Mouse (Mus musculus): Measurements from ENCODE around the gene Pak3. TPM values are rescaled to one million over a fixed set of nuclear protein-coding genes. Genes with fewer than 3 reads are reported as not detected.

Pak3 gene
- polyA plus RNA-seq, 1 experiment from 2014 or later = 0.49 TPM

DNA sequence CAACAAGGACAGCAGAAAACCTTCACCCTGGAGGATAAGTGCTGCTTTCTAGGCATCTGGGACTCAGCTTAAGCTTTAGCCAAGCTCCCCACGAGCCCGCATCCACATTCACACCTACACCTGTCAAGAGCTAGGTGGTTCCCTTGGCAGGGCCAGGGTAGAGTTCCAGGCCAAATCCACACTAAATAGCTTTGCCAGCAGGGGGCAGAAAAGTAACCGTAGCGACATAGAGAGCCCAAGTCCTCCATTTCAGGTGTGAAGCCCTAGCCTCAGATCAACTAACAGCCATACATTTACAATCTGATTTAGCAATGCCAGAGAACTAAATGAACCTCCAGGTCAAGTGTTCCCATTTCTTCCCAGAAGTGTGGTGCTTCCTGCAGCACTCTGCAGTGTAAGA is 148.6 kb downstream of the Pak3 start:
- no peak overlapping the region for H3K27ac ChIP-seq
- no peaks in the 10 kb centered on the region for H3K36me3 ChIP-seq
- ATAC-seq = no peak
- 23% methylated on average over 4 of the region's 4 CpGs for WGBS (ENCODE audit: insufficient replicate concordance)
- H3K27me3 ChIP-seq (replicated peaks) = peaks cover 16% of the 10 kb centered on the region; the same call in 1 of the 2 replicates
- no peaks in the 10 kb centered on the region for H3K4me1 ChIP-seq
- H3K9me3 ChIP-seq (replicated peaks) = no peaks in the 10 kb centered on the region
- no peak overlapping the region for H3K4me3 ChIP-seq
- no peak overlapping the region for H3K9ac ChIP-seq
- no peak overlapping the region for H3K4me2 ChIP-seq

GRCm38 (mm10) chrX:143668242-143668641 is 149.9 kb downstream of the Pak3 start:
- WGBS (ENCODE audit: insufficient replicate concordance) = 39% methylated on average over 3 of the region's 3 CpGs

GRCm38 (mm10) chrX:143678566-143678965 is 160.2 kb downstream of the Pak3 start:
- Histone ChIP-seq H3K4me2 (no peak overlapping the region), H3K9me3 (replicated peaks) (no peaks in the 10 kb centered on the region), H3K27me3 (replicated peaks) (no peaks in the 10 kb centered on the region), H3K4me1 (no peaks in the 10 kb centered on the region), H3K27ac (no peak overlapping the region), H3K9ac (no peak overlapping the region), H3K36me3 (no peaks in the 10 kb centered on the region), H3K4me3 (no peak overlapping the region)
- 52% methylated on average over 2 of the region's 2 CpGs for WGBS (ENCODE audit: insufficient replicate concordance)
- ATAC-seq = no peak

More at GRCm38 (mm10) chrX:143668242-143668641, 149.9 kb downstream of the Pak3 start:
- ATAC-seq = no peak
- H3K9ac ChIP-seq = no peak overlapping the region
- H3K27ac ChIP-seq = no peak overlapping the region
- no peaks in the 10 kb centered on the region for H3K4me1 ChIP-seq
- H3K4me3 ChIP-seq = no peak overlapping the region
- H3K9me3 ChIP-seq (replicated peaks) = no peaks in the 10 kb centered on the region
- no peak overlapping the region for H3K4me2 ChIP-seq
- H3K36me3 ChIP-seq = no peaks in the 10 kb centered on the region
- peaks cover 16% of the 10 kb centered on the region; the same call in 1 of the 2 replicates for H3K27me3 ChIP-seq (replicated peaks)

GRCm38 (mm10) chrX:143722250-143722649 is 203.9 kb downstream of the Pak3 start:
- Histone ChIP-seq H3K9me3 (replicated peaks) (no peaks in the 10 kb centered on the region), H3K36me3 (no peaks in the 10 kb centered on the region), H3K4me1 (no peaks in the 10 kb centered on the region), H3K4me2 (no peak overlapping the region), H3K4me3 (no peak overlapping the region), H3K27ac (no peak overlapping the region), H3K9ac (no peak overlapping the region), H3K27me3 (replicated peaks) (no peaks in the 10 kb centered on the region)
- WGBS (ENCODE audit: insufficient replicate concordance) = 64% methylated on average over 1 of the region's 1 CpGs
- ATAC-seq = no peak

DNA sequence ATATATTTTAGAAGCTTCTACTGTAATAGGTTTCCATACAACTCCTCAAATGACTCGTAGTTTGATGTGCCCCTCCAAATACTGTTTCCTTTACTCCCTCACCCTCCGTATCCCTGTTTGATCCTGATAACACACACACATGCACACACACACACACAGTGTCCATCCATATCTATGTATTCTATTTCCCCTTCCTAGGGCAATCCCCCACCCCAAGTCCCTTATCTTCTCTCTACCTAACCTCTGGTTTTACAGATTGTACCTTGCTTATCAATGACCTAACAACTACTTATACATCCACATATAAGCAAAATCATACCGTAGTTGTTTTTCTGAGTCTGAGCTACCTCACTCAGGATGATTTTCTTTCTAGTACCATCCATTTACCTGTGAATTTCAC is 207.0 kb downstream of the Pak3 start:
- WGBS (ENCODE audit: insufficient replicate concordance) = 39% methylated on average over 3 of the region's 3 CpGs
- H3K27ac ChIP-seq = no peak overlapping the region
- no peaks in the 10 kb centered on the region for H3K36me3 ChIP-seq
- H3K27me3 ChIP-seq (replicated peaks) = no peaks in the 10 kb centered on the region
- no peaks in the 10 kb centered on the region for H3K9me3 ChIP-seq (replicated peaks)
- ATAC-seq = no peak
- H3K4me2 ChIP-seq = no peak overlapping the region
- no peaks in the 10 kb centered on the region for H3K4me1 ChIP-seq
- H3K9ac ChIP-seq = no peak overlapping the region
- no peak overlapping the region for H3K4me3 ChIP-seq

- Histone ChIP-seq H3K4me1 (no peaks in the 10 kb centered on the region), H3K4me2 (no peak overlapping the region), H3K9me3 (replicated peaks) (no peaks in the 10 kb centered on the region), H3K36me3 (no peaks in the 10 kb centered on the region), H3K27me3 (replicated peaks) (no peaks in the 10 kb centered on the region), H3K27ac (no peak overlapping the region), H3K4me3 (no peak overlapping the region), H3K9ac (no peak overlapping the region)
- 37% methylated on average over 4 of the region's 4 CpGs for WGBS (ENCODE audit: insufficient replicate concordance)
- ATAC-seq = no peak
These were observed 217.6 kb downstream of the Pak3 start for GRCm38 (mm10) chrX:143736035-143736434.

GRCm38 (mm10) chrX:143739171-143739570 is 220.8 kb downstream of the Pak3 start:
- ATAC-seq = no peak
- no peaks in the 10 kb centered on the region for H3K27me3 ChIP-seq (replicated peaks)

GRCm38 (mm10) chrX:143762556-143762955 is 244.2 kb downstream of the Pak3 start:
- no peak overlapping the region for H3K4me3 ChIP-seq

More at GRCm38 (mm10) chrX:143739171-143739570, 220.8 kb downstream of the Pak3 start:
- H3K9ac ChIP-seq = no peak overlapping the region
- no peak overlapping the region for H3K4me2 ChIP-seq
- H3K27ac ChIP-seq = no peak overlapping the region
- no peak overlapping the region for H3K4me3 ChIP-seq
- H3K4me1 ChIP-seq = no peaks in the 10 kb centered on the region
- H3K9me3 ChIP-seq (replicated peaks) = no peaks in the 10 kb centered on the region
- WGBS (ENCODE audit: insufficient replicate concordance) = 9% methylated on average over 2 of the region's 2 CpGs
- H3K36me3 ChIP-seq = no peaks in the 10 kb centered on the region

GRCm38 (mm10) chrX:143815948-143816347 is 297.6 kb downstream of the Pak3 start:
- Histone ChIP-seq H3K36me3 (no peaks in the 10 kb centered on the region), H3K27me3 (replicated peaks) (no peaks in the 10 kb centered on the region), H3K9ac (no peak overlapping the region), H3K4me3 (no peak overlapping the region), H3K4me1 (no peaks in the 10 kb centered on the region), H3K9me3 (replicated peaks) (no peaks in the 10 kb centered on the region), H3K4me2 (no peak overlapping the region), H3K27ac (no peak overlapping the region)
- 69% methylated on average over 1 of the region's 1 CpGs for WGBS (ENCODE audit: insufficient replicate concordance)
- no peak for ATAC-seq

More at GRCm38 (mm10) chrX:143762556-143762955, 244.2 kb downstream of the Pak3 start:
- Histone ChIP-seq H3K27ac (no peak overlapping the region), H3K4me1 (no peaks in the 10 kb centered on the region), H3K36me3 (no peaks in the 10 kb centered on the region), H3K9me3 (replicated peaks) (no peaks in the 10 kb centered on the region), H3K27me3 (replicated peaks) (no peaks in the 10 kb centered on the region), H3K9ac (no peak overlapping the region), H3K4me2 (no peak overlapping the region)
- 56% methylated on average over 3 of the region's 3 CpGs for WGBS (ENCODE audit: insufficient replicate concordance)
- no peak for ATAC-seq

DNA sequence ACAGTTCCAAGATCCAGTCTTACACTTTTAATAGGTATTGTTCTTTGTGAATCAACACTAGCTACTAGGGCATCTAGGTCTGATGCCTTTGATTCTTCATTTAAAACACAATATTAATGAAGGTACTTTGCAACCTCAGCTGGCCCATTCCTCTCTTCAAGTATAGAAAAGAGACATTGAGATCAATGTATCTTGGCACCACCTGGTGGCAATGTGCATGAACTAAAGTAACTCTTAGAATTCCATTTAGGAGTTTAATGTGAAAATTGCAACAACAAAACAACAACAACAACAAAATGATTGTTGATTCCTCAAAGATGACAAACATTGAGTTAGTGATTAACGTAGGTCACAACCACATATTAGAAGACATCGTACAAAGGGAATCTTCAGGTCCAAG is 300.6 kb downstream of the Pak3 start:
- Histone ChIP-seq H3K4me2 (no peak overlapping the region), H3K27ac (no peak overlapping the region), H3K9me3 (replicated peaks) (no peaks in the 10 kb centered on the region), H3K9ac (no peak overlapping the region), H3K27me3 (replicated peaks) (no peaks in the 10 kb centered on the region), H3K4me3 (no peak overlapping the region), H3K36me3 (no peaks in the 10 kb centered on the region), H3K4me1 (no peaks in the 10 kb centered on the region)
- no peak for ATAC-seq
- 77% methylated on average over 2 of the region's 2 CpGs for WGBS (ENCODE audit: insufficient replicate concordance)

GRCm38 (mm10) chrX:143826521-143826920 is 308.1 kb downstream of the Pak3 start:
- Histone ChIP-seq H3K27ac (no peak overlapping the region), H3K9me3 (replicated peaks) (no peaks in the 10 kb centered on the region), H3K4me3 (peak overlapping the region; percentile 9; the same call in 1 of the 2 replicates), H3K27me3 (replicated peaks) (no peaks in the 10 kb centered on the region), H3K36me3 (no peaks in the 10 kb centered on the region), H3K9ac (no peak overlapping the region), H3K4me2 (no peak overlapping the region), H3K4me1 (no peaks in the 10 kb centered on the region)
- 30% methylated on average over 4 of the region's 4 CpGs for WGBS (ENCODE audit: insufficient replicate concordance)
- no peak for ATAC-seq

GRCm38 (mm10) chrX:143827212-143827611 is 308.8 kb downstream of the Pak3 start, which contains the start of gene Capn6:
Gene Capn6 (minus strand): TSS chrX:143827414.
- no peak for ATAC-seq
- Histone ChIP-seq H3K36me3 (no peaks in the 10 kb centered on the region), H3K9me3 (replicated peaks) (no peaks in the 10 kb centered on the region), H3K27ac (no peak within 1 kb of the TSS), H3K4me1 (no peaks in the 10 kb centered on the region), H3K9ac (no peak within 1 kb of the TSS), H3K4me2 (no peak within 1 kb of the TSS), H3K4me3 (peak within 1 kb of the TSS; percentile 9; the same call in 1 of the 2 replicates), H3K27me3 (replicated peaks) (no peaks in the 10 kb centered on the region)
- 47% methylated on average over 4 of the region's 4 CpGs for WGBS (ENCODE audit: insufficient replicate concordance)

DNA sequence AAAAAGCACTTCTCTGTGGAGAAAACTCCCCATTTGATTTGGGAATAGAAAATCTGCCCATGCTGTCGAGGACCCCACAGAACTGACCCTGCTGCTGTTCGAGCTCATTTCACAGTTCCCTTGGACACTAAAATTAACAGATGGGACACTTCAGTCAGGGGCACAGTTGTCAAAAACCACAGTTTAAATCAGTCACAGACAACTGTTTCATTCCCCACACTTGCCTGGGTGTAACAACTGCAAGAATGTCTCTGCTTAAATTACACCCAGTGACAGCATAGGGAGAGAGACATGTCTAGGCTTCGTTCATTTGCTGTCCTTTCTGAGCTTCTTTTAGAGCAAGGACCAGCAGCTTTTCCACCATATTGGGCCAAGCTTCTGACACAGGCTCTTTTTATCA is 328.2 kb downstream of the Pak3 start:
- H3K4me3 ChIP-seq = no peak overlapping the region
- H3K27me3 ChIP-seq (replicated peaks) = no peaks in the 10 kb centered on the region; the same call in 1 of the 2 replicates
- no peak for ATAC-seq
- H3K4me1 ChIP-seq = no peaks in the 10 kb centered on the region
- H3K4me2 ChIP-seq = no peak overlapping the region
- no peak overlapping the region for H3K27ac ChIP-seq
- H3K9me3 ChIP-seq (replicated peaks) = no peaks in the 10 kb centered on the region
- H3K36me3 ChIP-seq = no peaks in the 10 kb centered on the region
- WGBS (ENCODE audit: insufficient replicate concordance) = 61% methylated on average over 3 of the region's 3 CpGs
- H3K9ac ChIP-seq = no peak overlapping the region
